Mouse (Mus musculus) forebrain, embryonic 11.5 days (tissue): ENCODE results near the gene Rnase11. TPM values are rescaled to one million over a fixed set of nuclear protein-coding genes. Genes with fewer than 3 reads are reported as not detected.
"Not testable (repeated sequence)": the region's sequence is repeated elsewhere in the genome, so short reads cannot be mapped to it uniquely, and the experiment has no call there.

Source experiments
- ATAC-seq: fragments of 200-750 bp; cut with Nextera tagmentation; replicated peaks from 2 replicates; pipeline ENCODE4 v1.8.0; 2017; ENCODE audit warnings: moderate TSS enrichment; ENCODE audit not compliant: low FRiP score
- DNase-seq: peaks from one replicate; pipeline ENCODE4 v3.0.0-alpha.2; 2017; ENCODE audit warnings: low spot score
- H3K27ac ChIP-seq: fragments of 300-500 bp; sonication (generic); 2 replicates; pipeline ENCODE4 v1.5.1; 2014; ENCODE audit warnings: low read depth, low read length
- H3K27me3 ChIP-seq: fragments of 300-500 bp; sonication (generic); 2 replicates; pipeline ENCODE4 v1.6.1; 2014; ENCODE audit warnings: mild to moderate bottlenecking, low read length, mixed read lengths; ENCODE audit not compliant: control insufficient read depth, insufficient read depth
- H3K36me3 ChIP-seq: fragments of 300-500 bp; sonication (generic); 2 replicates; pipeline ENCODE4 v1.6.1; 2014; ENCODE audit warnings: mild to moderate bottlenecking, low read length, moderate library complexity, mixed read lengths; ENCODE audit not compliant: control insufficient read depth, insufficient read depth
- H3K4me1 ChIP-seq: fragments of 300-500 bp; sonication (generic); replicated peaks from 2 replicates; pipeline ENCODE4 v1.6.1; 2014; ENCODE audit warnings: low read length, mixed read lengths; ENCODE audit not compliant: control insufficient read depth, insufficient read depth
- H3K4me2 ChIP-seq: fragments of 300-500 bp; sonication (generic); 2 replicates; pipeline ENCODE4 v1.6.1; 2014; ENCODE audit warnings: low read depth, mild to moderate bottlenecking, low read length, moderate library complexity, mixed read lengths; ENCODE audit not compliant: severe bottlenecking
- H3K4me3 ChIP-seq: fragments of 300-500 bp; sonication (generic); 2 replicates; pipeline ENCODE4 v1.5.1; 2014; ENCODE audit warnings: low read depth, low read length
- H3K9ac ChIP-seq: fragments of 300-500 bp; sonication (generic); 2 replicates; pipeline ENCODE4 v1.6.1; 2014; ENCODE audit warnings: low read length
- H3K9me3 ChIP-seq: fragments of 300-500 bp; sonication (generic); 2 replicates; pipeline ENCODE4 v1.6.1; 2016; ENCODE audit warnings: low read length, mixed read lengths; ENCODE audit not compliant: control insufficient read depth
- WGBS: fragments of 180-500 bp; shearing (Covaris S2); extraction: QIAGEN DNeasy Blood & Tissue Kit; methylation state at CpG from one replicate; pipeline ENCODE4 v1.1.7; 2014; 5-methylcytosine and 5-hydroxymethylcytosine counted together
- polyA plus RNA-seq: library from polyadenylated mRNA; unstranded; fragments of >200 nt; fragmentation: Nextera tagmentation; extraction: Ambion mirVana; gene quantifications from 2 replicates; pipeline ENCODE4 v1.2.1, GENCODE M21; 2014

Rnase11 gene
- polyA plus RNA-seq, result not detected in 2 replicates

DNA sequence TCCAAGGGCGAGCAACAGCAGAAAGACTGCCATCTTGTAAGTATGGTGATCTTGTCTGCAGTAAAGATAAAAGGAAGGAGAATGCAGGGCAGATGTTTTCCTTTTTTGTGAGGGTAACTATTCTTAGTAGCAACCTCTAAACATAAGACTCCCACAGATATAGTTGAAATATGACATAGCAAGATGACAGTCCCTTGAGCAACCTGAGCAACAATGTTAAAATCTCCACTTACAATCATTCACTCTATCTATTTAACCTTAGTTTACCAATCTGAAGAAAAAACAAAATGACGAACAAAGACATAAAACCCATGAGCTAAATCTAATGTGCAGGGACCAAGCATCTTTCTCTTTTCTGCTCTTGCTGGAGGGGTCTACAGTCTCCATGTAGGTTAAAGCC, at the start of gene Rnase11:
Gene Rnase11 (minus strand): TSS at position 101 of the 400 bp plus-strand sequence.
- Histone ChIP-seq H3K27me3 (peaks cover 3% of the 10 kb centered on the region; the same call in 1 of the 2 replicates), H3K9me3 (no peaks in the 10 kb centered on the region), H3K36me3 (no peaks in the 10 kb centered on the region), H3K4me3 (no peak within 1 kb of the TSS), H3K27ac (no peak within 1 kb of the TSS), H3K9ac (no peak within 1 kb of the TSS), H3K4me1 (peaks cover 6% of the 10 kb centered on the region; the same call in 1 of the 2 replicates), H3K4me2 (no peak within 1 kb of the TSS)
- DNase-seq (no peak), ATAC-seq (no peak)
- WGBS, result 90% methylated on average over 2 of the region's 2 CpGs

DNA sequence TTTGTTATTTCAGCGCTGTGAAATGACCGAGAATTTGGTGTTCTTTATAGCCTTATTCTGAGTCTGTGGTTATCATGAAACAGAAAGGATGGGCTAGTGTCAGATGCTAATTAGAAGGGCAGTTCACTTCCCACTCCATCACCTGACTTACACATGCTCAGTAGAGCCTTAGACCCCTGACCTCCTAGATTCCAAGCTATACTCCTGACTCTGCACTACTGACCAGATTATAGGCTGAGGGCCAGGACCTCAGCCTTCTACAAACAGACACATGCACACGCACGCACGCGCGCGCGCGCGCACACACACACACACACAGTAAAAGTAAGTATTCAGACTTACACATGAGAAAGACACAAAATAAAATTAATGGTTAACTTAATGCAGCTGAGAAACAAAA, 49.0 kb upstream of the Rnase11 start:
- Histone ChIP-seq H3K4me3 (no peak overlapping the region), H3K9me3 (no peaks in the 10 kb centered on the region), H3K4me2 (no peak overlapping the region), H3K36me3 (no peaks in the 10 kb centered on the region), H3K27me3 (no peaks in the 10 kb centered on the region), H3K27ac (no peak overlapping the region), H3K9ac (no peak overlapping the region), H3K4me1 (no peaks in the 10 kb centered on the region)
- DNase-seq (no peak), ATAC-seq (no peak)
- WGBS, result 95% methylated on average over 11 of the region's 11 CpGs

DNA sequence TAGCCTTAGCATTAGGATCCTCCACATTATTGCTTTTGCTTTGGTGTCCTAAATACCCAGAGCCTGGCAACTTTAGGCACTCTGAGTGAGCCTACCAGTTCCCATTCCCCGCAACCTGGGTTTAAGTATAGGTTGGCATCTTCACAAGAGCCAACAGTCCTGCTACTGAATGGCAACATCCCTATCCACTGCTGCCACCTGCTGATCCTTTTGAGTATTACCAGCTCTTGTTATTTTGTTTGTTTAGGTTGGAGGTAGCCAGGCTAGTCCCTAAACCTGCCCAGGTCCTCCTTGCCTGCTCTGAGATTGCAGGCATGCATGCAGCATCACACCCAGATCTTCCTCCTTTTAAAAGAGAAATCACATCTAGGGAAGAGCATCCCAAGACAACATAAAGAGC, 48.3 kb upstream of the Rnase11 start:
- H3K36me3 ChIP-seq, H3K27me3 ChIP-seq, DNase-seq, H3K27ac ChIP-seq, H3K4me1 ChIP-seq, H3K9ac ChIP-seq, H3K9me3 ChIP-seq, H3K4me2 ChIP-seq, H3K4me3 ChIP-seq: not testable (repeated sequence)
- 25% methylated on average over 1 of the region's 1 CpGs for WGBS
- peak; percentile 56 for ATAC-seq

DNA sequence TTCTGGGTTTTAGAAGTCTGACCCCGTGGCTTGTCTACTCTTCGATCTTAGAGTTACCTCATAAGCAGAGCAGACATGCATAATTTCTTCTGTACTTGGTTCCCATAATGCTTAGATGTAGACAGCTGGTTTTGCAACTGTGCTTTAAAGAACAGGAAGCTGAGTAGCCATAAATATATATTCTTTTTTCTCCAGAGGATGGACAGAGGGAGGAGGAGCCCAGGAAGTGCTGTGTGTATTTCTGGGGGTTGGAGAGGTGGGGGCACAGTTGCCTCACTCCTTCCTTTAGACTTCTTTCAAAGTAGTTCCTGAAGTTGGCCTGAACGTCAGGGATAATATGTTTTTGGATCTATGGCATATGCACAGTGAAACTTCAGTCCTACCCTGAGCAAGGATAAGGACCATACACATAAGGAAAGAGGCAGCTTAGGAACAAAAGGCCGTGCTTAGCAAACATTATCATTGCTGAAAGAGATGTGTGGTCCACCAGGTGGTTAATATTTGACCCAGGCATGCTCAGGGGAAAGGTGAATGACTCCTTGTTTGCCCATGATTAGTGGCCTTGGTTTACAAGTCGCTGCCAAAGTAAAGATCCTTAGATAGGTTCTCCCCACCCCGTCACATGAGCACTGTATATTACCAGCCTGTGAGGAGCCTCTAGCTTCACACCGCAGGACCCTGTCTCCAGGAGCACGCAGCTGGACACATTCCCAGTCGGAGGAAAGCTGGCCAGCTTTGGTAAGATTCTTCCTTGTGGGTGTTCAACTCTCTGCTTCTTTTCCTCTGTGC, 46.0 kb upstream of the Rnase11 start:
- no peak overlapping the region for H3K4me2 ChIP-seq
- H3K27me3 ChIP-seq, result no peaks in the 10 kb centered on the region; the same call in 1 of the 2 replicates
- no peak for ATAC-seq
- no peak overlapping the region for H3K9ac ChIP-seq
- no peak overlapping the region for H3K4me3 ChIP-seq
- 83% methylated on average over 9 of the region's 9 CpGs for WGBS
- no peaks in the 10 kb centered on the region for H3K4me1 ChIP-seq
- H3K9me3 ChIP-seq, result no peaks in the 10 kb centered on the region
- no peak overlapping the region for H3K27ac ChIP-seq
- no peak for DNase-seq
- H3K36me3 ChIP-seq, result no peaks in the 10 kb centered on the region

DNA sequence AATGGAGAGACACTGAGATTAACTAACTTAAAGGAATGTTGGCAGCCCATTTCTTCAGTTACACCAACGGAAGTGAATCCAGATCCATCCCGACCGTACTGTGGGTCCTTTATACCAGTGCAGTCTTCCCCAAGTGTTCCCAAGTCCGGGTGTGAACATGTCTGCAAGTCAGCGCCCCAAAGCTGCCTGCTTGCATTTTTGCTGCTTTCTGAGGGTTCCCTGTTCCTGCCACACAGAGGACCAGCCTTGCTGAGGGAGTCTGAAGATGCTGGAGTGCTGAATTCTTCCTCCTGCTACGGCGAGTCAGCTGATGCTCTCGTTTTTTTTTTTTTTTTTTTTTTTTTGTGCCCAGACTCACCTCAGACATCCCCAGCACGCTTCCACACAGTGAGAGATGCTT, 45.0 kb upstream of the Rnase11 start:
- H3K9me3 ChIP-seq, result no peaks in the 10 kb centered on the region

DNA sequence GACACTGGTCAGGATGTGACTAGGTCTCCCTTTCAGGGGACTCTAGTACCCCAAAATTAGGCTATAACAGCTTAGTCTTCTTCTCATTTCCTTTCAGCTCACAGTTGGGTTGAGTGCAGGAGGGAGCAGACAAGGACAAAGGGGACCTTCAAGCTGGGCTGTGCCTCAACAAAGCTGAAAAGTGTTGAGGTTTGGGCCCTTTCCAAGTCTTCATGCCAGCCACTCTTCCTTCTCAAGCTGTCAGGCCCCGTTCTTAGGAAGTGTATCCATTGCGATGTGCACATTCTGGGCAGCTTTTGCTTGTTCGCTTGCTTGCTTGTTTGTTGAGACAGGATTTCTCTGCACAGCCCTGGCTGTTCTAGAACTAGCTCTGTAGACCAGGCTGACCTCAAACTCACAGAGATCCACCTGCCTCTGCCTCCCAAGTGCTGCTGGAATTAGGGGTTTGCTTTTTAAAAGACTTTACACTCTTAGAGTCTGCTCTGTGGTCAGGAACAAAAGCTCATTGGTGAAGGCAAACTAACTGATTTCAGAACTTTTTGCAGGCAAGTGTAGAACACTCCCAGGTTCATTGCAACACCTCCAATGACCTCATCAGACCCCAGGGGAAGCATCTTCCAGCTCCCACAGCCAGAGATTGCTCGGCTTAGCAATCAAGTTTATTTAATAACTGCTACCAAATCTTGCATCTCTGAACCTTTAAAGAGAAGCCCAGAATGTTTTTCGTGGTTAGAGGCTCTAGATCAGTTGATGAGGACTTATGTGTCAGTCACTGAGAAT, 44.3 kb upstream of the Rnase11 start:
- Histone ChIP-seq H3K36me3 (no peaks in the 10 kb centered on the region), H3K4me1 (no peaks in the 10 kb centered on the region), H3K27ac (no peak overlapping the region), H3K4me2 (no peak overlapping the region), H3K27me3 (no peaks in the 10 kb centered on the region; the same call in 1 of the 2 replicates), H3K9me3 (no peaks in the 10 kb centered on the region), H3K4me3 (no peak overlapping the region), H3K9ac (no peak overlapping the region)
- ATAC-seq (no peak), DNase-seq (no peak)
- 85% methylated on average over 5 of the region's 5 CpGs for WGBS

More for the DNA sequence above, 45.0 kb upstream of the Rnase11 start:
- Histone ChIP-seq H3K4me3 (no peak overlapping the region), H3K4me2 (no peak overlapping the region), H3K36me3 (no peaks in the 10 kb centered on the region), H3K9ac (no peak overlapping the region), H3K4me1 (no peaks in the 10 kb centered on the region), H3K27ac (no peak overlapping the region), H3K27me3 (no peaks in the 10 kb centered on the region; the same call in 1 of the 2 replicates)
- DNase-seq (no peak), ATAC-seq (no peak)
- 63% methylated on average over 9 of the region's 9 CpGs for WGBS

DNA sequence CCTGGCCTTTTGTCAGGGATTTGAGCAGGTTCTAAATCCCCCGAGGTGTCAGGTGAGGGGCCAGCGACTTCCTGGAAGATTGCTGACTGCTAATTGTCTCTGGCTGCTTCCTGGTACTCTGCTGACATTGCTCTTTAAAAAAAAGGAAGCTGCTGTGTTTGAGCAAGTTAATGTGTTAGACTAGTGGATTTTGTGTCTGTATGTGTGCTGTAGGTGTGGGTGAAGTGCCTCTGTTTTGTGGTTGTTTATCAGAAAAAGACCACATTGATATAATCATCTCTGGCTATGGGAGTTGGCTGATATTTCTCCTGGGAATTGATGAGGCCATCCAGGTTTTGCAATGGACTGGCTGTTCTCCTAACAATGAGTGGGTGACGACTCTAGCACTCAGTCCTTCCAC, 43.5 kb upstream of the Rnase11 start:
- no peaks in the 10 kb centered on the region for H3K9me3 ChIP-seq
- H3K4me3 ChIP-seq, result no peak overlapping the region
- no peak overlapping the region for H3K4me2 ChIP-seq
- ATAC-seq (no peak), DNase-seq (no peak)
- H3K36me3 ChIP-seq, result no peaks in the 10 kb centered on the region
- no peak overlapping the region for H3K9ac ChIP-seq
- H3K4me1 ChIP-seq, result no peaks in the 10 kb centered on the region
- H3K27me3 ChIP-seq, result no peaks in the 10 kb centered on the region; the same call in 1 of the 2 replicates
- no peak overlapping the region for H3K27ac ChIP-seq
- WGBS, result 27% methylated on average over 3 of the region's 3 CpGs

DNA sequence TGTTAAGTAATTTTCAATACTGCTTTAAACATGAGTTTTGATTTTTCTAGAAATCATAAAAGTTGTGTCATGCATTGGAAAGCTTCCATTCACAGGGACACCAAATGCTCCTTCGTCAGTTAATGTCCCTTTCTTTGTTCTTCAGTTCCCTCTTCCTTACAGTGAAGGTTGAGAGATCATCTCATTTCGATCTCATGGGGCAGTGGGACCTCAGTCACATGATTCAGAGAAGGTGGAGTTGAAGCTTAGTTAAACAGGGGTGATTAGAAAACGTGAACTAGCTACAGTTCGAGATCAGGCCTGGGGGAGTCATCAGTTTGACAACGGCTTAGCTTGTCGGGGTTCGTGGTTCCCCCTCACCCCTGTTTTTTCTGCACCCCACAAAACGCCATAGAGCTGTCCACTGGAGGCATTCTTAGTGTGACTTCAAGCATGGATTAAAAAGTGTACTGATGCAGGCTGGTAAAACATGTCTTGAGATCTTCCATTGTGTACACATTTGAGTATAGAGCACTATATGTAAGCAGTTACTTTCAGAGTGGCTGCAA, 42.2 kb upstream of the Rnase11 start:
- Histone ChIP-seq H3K4me3 (no peak overlapping the region), H3K27ac (no peak overlapping the region), H3K27me3 (no peaks in the 10 kb centered on the region; the same call in 1 of the 2 replicates), H3K9me3 (no peaks in the 10 kb centered on the region), H3K4me1 (no peaks in the 10 kb centered on the region), H3K9ac (no peak overlapping the region), H3K4me2 (no peak overlapping the region), H3K36me3 (no peaks in the 10 kb centered on the region)
- ATAC-seq, result no peak
- DNase-seq, result no peak
- 49% methylated on average over 8 of the region's 8 CpGs for WGBS
